Mouse (Mus musculus): ENCODE results near the gene Large1.
A peak's percentile ranks its signal among the peaks of the same experiment; 100 is the strongest.
"Not testable (repeated sequence)": the region's sequence is repeated elsewhere in the genome, so short reads cannot be mapped to it uniquely, and the experiment has no call there.

The Large1 gene

GRCm38 (mm10) chr8:73353108-73353793, at the start of gene Large1:
Gene Large1, minus strand, starts transcription at chr8:73353540.
- peak; percentile 98 for DNase-seq

GRCm38 (mm10) chr8:73400343-73400742, 47.0 kb upstream of the Large1 start:
- DNase-seq, result no peak

GRCm38 (mm10) chr8:73373001-73373400, 19.7 kb upstream of the Large1 start:
- not testable (repeated sequence) for DNase-seq

DNA sequence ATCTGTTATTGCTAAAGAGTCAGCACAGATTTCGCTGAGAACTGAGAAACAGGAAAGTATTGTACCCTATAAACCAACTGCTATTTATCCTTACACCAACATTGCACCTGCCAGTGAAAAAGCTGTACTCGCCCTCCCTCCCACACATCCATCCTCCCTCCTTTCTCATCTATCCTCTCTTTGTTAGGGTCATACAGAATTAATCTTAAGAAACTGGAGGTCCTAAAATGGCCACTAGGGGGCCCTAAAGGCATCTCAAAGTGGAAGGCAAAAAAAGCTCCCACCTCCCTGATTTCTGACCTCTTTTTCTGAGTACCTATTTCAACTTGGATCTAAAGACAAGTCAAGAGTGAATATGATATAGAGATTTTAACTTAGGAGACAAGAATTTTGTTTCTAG, 2.6 kb upstream of the Large1 start:
- DNase-seq, result peak; percentile 14

DNA sequence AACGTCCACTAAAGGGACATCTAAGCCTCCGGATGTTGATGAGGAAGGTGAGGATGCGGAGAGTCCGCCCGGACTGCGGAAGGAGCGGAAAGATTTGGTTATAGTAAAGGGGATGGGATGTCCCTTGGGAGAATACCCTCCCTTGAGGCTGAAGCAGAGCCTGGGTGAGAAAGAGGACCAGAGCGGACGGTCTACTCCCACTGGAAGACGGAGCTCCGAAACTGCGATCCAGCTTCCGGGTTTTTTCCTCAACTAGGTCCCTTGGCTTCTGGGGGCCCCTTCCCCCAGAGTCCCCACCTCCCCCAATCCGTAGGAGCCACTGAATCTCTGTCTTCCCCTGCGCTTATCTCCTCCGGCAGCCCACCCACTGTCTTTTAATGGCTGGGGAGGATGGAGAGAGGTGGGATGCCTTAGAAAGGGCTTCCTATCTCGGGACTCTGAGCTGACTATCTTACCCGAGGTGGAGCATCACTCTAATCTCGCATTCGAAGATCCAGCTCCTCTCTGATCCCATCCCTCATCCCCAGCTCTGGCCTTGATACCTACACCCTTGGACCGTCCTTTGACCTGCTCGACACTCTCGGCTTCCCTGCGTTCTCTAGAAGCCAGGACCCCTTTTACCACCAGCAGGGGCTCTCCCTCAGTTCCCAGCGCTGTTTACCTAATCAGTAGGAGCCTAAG, 1.0 kb upstream of the Large1 start:
- peak; percentile 21 for DNase-seq

- no peak for DNase-seq
Measured at GRCm38 (mm10) chr8:73353794-73354179, 447 bp upstream of the Large1 start.

- DNase-seq, result peak; percentile 31
Measured at GRCm38 (mm10) chr8:73352301-73353107, 836 bp downstream of the Large1 start.

- no peak for DNase-seq
Measured at GRCm38 (mm10) chr8:73350366-73350765, 3.0 kb downstream of the Large1 start.

DNA sequence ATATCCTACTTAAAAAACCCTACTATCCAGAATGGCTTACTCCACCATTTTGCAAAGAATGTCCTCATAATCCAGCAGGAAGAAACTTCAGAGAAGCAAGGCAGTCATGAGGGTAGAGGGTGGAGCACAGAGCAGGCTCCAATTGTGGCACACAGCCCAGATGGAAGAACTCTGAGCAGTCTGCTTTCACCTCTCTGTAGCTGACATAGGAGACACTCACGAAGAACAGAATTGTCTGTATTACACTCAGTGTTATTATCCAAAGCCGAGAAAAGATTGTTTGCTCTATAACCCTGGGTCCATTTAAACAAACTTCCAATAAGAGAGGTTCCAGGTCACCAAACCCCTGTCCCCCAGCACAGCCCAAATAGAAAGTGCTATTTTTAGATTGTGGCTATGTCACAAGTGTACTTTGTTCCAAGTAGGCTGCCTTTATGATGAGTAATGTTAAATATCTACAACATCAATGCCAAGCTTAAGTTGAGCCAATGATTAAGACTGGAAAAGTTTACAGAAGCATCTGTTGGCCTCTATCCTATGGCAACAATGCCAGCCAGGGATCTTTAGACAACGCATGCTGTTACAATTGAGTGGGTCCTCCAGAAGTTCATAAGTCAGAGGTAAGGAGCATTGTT, 10.5 kb downstream of the Large1 start:
- DNase-seq, result peak; percentile 49

DNA sequence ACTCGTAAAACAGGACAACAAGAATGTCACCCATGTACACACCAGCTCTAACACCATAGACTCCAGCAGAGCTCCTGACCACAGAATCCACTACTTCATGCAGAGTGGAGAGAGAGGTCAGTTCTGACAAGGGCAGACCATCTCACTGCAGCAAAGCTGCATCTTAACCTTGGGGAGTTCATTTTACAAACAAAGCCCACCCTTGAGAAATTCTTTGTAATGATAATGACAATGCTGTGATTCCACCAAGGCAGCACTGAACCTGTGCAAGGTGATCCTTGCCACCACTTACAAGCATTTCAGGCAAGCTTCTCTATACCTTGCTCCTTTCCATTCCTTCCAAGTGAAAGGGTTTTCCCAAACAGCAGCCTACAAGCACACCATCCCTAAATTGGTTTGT, 16.5 kb downstream of the Large1 start:
- no peak for DNase-seq

GRCm38 (mm10) chr8:73329131-73329530, 24.2 kb downstream of the Large1 start:
- DNase-seq, result no peak

DNA sequence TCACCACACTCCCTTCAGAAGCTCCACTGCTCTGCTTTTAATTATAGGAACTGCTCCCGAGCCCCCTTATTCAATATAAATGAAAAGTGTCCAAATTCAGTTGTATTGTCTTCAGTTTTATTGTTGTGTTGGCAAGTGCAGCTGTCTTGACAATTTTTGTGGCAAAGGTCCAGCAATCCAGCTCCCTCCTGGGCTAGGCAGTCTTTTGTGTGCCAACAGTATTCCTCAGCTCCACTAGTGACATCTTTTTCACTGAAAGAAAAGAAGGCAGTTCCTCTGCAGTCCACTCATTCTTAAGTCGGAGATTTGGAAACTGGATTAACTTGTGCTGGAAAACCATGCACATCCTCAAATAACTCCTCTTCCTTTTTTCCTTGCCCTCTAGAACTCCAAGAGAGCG, 25.3 kb downstream of the Large1 start:
- no peak for DNase-seq

- DNase-seq, result no peak
Measured at GRCm38 (mm10) chr8:73324667-73325066, 28.7 kb downstream of the Large1 start.

DNA sequence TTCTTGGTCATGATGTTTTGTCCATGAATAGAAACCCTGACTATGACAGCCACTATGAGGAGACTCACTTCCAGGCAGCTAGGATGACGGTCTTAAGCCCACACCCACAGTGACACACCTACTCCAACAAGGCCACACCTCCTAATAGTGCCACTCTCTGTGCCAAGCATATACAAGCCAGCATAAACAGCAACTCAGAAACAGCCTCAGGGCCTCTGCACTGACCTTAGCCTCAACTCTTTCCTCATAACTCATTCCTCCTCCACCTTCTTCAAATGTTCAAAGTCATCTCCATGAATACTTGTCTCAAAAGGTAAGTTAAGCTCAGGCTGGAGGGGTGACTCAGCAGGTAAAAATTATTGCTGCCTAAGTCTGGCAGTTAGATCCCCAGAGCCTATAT, 29.7 kb downstream of the Large1 start:
- no peak for DNase-seq

DNA sequence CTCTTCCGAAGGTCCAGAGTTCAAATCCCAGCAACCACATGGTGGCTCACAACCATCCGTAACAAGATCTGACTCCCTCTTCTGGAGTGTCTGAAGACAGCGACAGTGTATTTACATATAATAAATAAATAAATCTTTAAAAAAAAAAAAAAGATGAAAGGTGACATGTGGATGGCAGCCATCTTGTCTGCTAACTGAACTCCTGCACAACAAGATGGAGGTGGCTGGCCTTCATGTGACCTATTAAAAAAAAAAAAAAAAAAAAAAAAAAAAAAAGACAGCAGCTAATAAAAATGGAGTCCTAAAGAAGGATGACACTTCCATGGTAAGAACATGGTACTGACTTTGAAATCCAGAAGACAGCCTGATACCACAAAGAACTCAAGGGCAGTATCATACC, 33.8 kb downstream of the Large1 start:
- not testable (repeated sequence) for DNase-seq

GRCm38 (mm10) chr8:73313911-73314310, 39.4 kb downstream of the Large1 start:
- DNase-seq, result no peak

GRCm38 (mm10) chr8:73312714-73313607, 40.4 kb downstream of the Large1 start:
- DNase-seq, result peak; percentile 77

DNA sequence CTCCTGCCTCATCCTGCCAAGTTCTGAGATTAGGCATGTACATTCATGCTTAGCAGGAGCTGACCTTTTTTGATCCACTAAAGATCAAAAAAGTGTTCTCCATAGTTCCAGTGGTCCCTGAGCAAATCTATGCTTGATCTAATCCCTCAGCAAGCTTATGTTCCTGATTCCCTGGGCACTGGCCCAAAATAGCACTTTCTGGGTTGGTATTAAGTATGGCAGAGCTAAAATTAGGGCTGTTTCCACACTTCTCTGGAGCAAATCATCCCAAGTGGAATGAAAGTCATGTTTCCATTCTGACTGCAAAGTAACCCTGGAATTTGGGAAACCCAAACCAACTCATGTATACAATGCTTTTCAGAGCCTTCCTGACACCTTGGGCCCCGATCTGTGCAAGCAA, 42.9 kb downstream of the Large1 start:
- DNase-seq, result no peak

DNA sequence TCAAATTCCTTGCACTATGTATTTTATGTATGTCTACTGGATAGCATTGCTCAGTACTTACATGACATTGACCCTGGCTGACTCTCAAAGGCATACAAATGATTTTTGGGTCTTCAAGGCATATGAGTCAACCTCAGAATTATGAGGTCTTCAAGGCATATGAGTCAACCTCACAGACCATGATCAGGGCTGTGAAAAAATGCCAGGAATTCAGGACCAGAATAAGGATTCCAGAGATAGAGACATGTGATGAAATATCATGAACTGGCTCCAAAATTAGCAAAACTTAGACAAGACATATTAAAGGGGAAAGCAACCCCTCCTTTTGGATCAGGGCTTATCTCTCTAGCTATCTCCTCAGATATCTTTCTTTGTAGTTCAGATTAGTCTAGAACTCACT, 43.3 kb downstream of the Large1 start:
- DNase-seq, result no peak

DNA sequence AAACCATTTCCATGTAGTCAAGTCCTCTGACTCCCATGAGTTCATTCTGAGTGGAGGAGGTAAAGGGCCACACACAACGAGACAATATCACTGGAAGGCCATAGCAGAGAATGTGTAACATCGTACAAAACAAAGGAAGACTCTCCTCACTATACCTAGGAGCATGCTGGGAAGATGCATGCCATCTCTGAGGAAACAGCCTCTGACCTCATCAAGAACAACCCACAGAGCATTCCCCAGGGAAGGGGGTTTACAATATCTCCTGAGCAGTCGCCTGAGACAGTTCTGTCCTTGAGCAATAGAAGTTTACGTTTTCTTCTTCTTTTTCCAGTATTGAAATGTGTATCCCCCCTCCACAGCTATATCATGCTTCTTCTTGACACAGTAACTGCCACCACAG, 49.4 kb downstream of the Large1 start:
- DNase-seq, result no peak

GRCm38 (mm10) chr8:73302947-73303346, 50.4 kb downstream of the Large1 start:
- DNase-seq, result no peak

DNA sequence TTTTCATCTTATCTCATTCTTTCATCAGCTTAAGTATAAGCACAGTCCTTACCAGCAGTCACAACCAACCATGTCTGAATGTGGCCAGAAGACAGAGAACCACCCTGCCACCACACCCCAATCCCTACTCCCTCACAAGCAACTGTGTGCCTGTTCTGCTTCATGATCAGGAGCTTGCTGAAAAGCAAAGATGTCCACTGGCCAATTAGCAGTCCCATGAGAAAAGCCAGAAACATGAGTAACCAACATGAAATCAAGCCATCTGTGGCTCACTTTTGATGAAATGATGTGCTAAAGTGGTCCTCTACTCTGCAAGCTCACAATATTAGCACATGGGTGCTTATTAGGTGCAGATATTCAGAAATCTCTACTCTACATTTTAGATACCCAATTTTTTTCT, 57.8 kb downstream of the Large1 start:
- no peak for DNase-seq
